Mouse (Mus musculus) liver, embryonic 12.5 days (tissue): ENCODE results near the gene Xylb. TPM values are rescaled to one million over a fixed set of nuclear protein-coding genes. Genes with fewer than 3 reads are reported as not detected.
A peak's percentile ranks its signal among the peaks of the same experiment; 100 is the strongest.

Experiments used
- ATAC-seq: fragments of 200-750 bp; cut with Nextera tagmentation; 2 replicates; pipeline ENCODE4 v1.8.0; 2017; ENCODE audit warnings: moderate number of reproducible peaks, mild to moderate bottlenecking, moderate library complexity
- H3K27ac ChIP-seq: fragments of 300-500 bp; sonication (generic); 2 replicates; pipeline ENCODE4 v1.5.1; 2016; ENCODE audit warnings: mild to moderate bottlenecking
- H3K27me3 ChIP-seq: fragments of 300-500 bp; sonication (generic); replicated peaks from 2 replicates; pipeline ENCODE4 v1.6.1; 2016; ENCODE audit warnings: mild to moderate bottlenecking, moderate library complexity
- H3K36me3 ChIP-seq: fragments of 300-500 bp; sonication (generic); 2 replicates; pipeline ENCODE4 v1.6.1; 2016; ENCODE audit warnings: mild to moderate bottlenecking, moderate library complexity
- H3K4me1 ChIP-seq: fragments of 300-500 bp; sonication (generic); 2 replicates; pipeline ENCODE4 v1.6.1; 2016
- H3K4me2 ChIP-seq: fragments of 300-500 bp; sonication (generic); 2 replicates; pipeline ENCODE4 v1.6.1; 2016; ENCODE audit warnings: mild to moderate bottlenecking, moderate library complexity
- H3K4me3 ChIP-seq: fragments of 300-500 bp; sonication (generic); 2 replicates; pipeline ENCODE4 v1.5.1; 2016; ENCODE audit warnings: mild to moderate bottlenecking, moderate library complexity
- H3K9ac ChIP-seq: fragments of 300-500 bp; sonication (generic); 2 replicates; pipeline ENCODE4 v1.6.1; 2016; ENCODE audit warnings: mild to moderate bottlenecking, moderate library complexity
- H3K9me3 ChIP-seq: fragments of 300-500 bp; sonication (generic); replicated peaks from 2 replicates; pipeline ENCODE4 v1.6.1; 2016; ENCODE audit warnings: mild to moderate bottlenecking, moderate library complexity
- WGBS: fragments of 180-500 bp; shearing (Covaris S2); methylation state at CpG from one replicate; pipeline ENCODE4 v1.1.7; 2016; ENCODE audit not compliant: insufficient replicate concordance; 5-methylcytosine and 5-hydroxymethylcytosine counted together
- polyA plus RNA-seq: library from polyadenylated mRNA; unstranded; fragments of >200 nt; fragmentation: Nextera tagmentation; extraction: Ambion mirVana; gene quantifications from 2 replicates; pipeline ENCODE4 v1.2.1, GENCODE M21; 2016

Gene Xylb
- polyA plus RNA-seq, 1 experiment from 2014 or later: 4.6 TPM

- Histone ChIP-seq H3K36me3 (no peaks in the 10 kb centered on the region), H3K4me2 (peak overlapping the region; percentile 86), H3K27me3 (peaks cover 42% of the 10 kb centered on the region), H3K27ac (no peak overlapping the region), H3K4me1 (peaks cover 37% of the 10 kb centered on the region), H3K4me3 (no peak overlapping the region), H3K9ac (no peak overlapping the region), H3K9me3 (no peaks in the 10 kb centered on the region)
- no peak for ATAC-seq
- WGBS: 50% methylated on average over 5 of the region's 5 CpGs
These were observed 46.9 kb downstream of the Xylb start for GRCm38 (mm10) chr9:119404090-119404489.

- H3K36me3 ChIP-seq: peaks cover 5% of the 10 kb centered on the region
- no peak for ATAC-seq
- H3K4me2 ChIP-seq: no peak overlapping the region
- no peak overlapping the region for H3K9ac ChIP-seq
- H3K4me1 ChIP-seq: peaks cover 26% of the 10 kb centered on the region
- H3K27me3 ChIP-seq: peaks cover 27% of the 10 kb centered on the region
- 76% methylated on average over 15 of the region's 15 CpGs for WGBS
- H3K4me3 ChIP-seq: no peak overlapping the region
- no peak overlapping the region for H3K27ac ChIP-seq
- H3K9me3 ChIP-seq: peaks cover 5% of the 10 kb centered on the region; the same call in 1 of the 2 replicates
These were observed 50.7 kb downstream of the Xylb start for GRCm38 (mm10) chr9:119407884-119408283.

- Histone ChIP-seq H3K4me3 (no peak overlapping the region), H3K27me3 (peaks cover 15% of the 10 kb centered on the region), H3K9me3 (peaks cover 11% of the 10 kb centered on the region; the same call in 1 of the 2 replicates), H3K9ac (no peak overlapping the region), H3K36me3 (peaks cover 5% of the 10 kb centered on the region), H3K4me1 (peaks cover 20% of the 10 kb centered on the region), H3K4me2 (no peak overlapping the region), H3K27ac (no peak overlapping the region)
- WGBS: 66% methylated on average over 11 of the region's 11 CpGs
- no peak for ATAC-seq
These were observed 51.9 kb downstream of the Xylb start for GRCm38 (mm10) chr9:119408898-119409664.

GRCm38 (mm10) chr9:119409864-119410263, 52.7 kb downstream of the Xylb start:
- H3K27me3 ChIP-seq: 0 out of 2 replicates have a peak, but pooled peaks cover 7% of the 10 kb centered on the region
- no peak overlapping the region for H3K4me3 ChIP-seq
- H3K36me3 ChIP-seq: peaks cover 5% of the 10 kb centered on the region
- no peak overlapping the region for H3K9ac ChIP-seq
- H3K4me2 ChIP-seq: no peak overlapping the region
- H3K9me3 ChIP-seq: peaks cover 11% of the 10 kb centered on the region; the same call in 1 of the 2 replicates
- no peak overlapping the region for H3K27ac ChIP-seq
- 68% methylated on average over 5 of the region's 5 CpGs for WGBS
- no peak for ATAC-seq
- H3K4me1 ChIP-seq: peaks cover 20% of the 10 kb centered on the region

GRCm38 (mm10) chr9:119418025-119418424, 60.8 kb downstream of the Xylb start:
- Histone ChIP-seq H3K4me1 (no peaks in the 10 kb centered on the region; the same call in 1 of the 2 replicates), H3K9me3 (peaks cover 5% of the 10 kb centered on the region; the same call in 1 of the 2 replicates), H3K4me2 (no peak overlapping the region), H3K4me3 (no peak overlapping the region), H3K27ac (no peak overlapping the region), H3K27me3 (no peaks in the 10 kb centered on the region), H3K36me3 (no peaks in the 10 kb centered on the region), H3K9ac (no peak overlapping the region)
- no peak for ATAC-seq
- WGBS: 69% methylated on average over 18 of the region's 18 CpGs

GRCm38 (mm10) chr9:119419852-119420438, 62.8 kb downstream of the Xylb start:
- WGBS: 68% methylated on average over 12 of the region's 12 CpGs
- Histone ChIP-seq H3K9ac (no peak overlapping the region), H3K9me3 (no peaks in the 10 kb centered on the region), H3K4me3 (no peak overlapping the region), H3K4me1 (peaks cover 8% of the 10 kb centered on the region), H3K27me3 (no peaks in the 10 kb centered on the region), H3K27ac (no peak overlapping the region), H3K4me2 (no peak overlapping the region), H3K36me3 (no peaks in the 10 kb centered on the region)
- no peak for ATAC-seq

- no peak overlapping the region for H3K4me2 ChIP-seq
- WGBS: 39% methylated on average over 7 of the region's 7 CpGs
- H3K9ac ChIP-seq: no peak overlapping the region
- no peak overlapping the region for H3K4me3 ChIP-seq
- H3K27me3 ChIP-seq: no peaks in the 10 kb centered on the region
- ATAC-seq: peak; percentile 36
- H3K27ac ChIP-seq: peak overlapping the region; percentile 3; the same call in 1 of the 2 replicates
- H3K9me3 ChIP-seq: no peaks in the 10 kb centered on the region
- peaks cover 24% of the 10 kb centered on the region for H3K4me1 ChIP-seq
- H3K36me3 ChIP-seq: peaks cover 4% of the 10 kb centered on the region; the same call in 1 of the 2 replicates
These were observed 68.2 kb downstream of the Xylb start for GRCm38 (mm10) chr9:119425217-119425975.

GRCm38 (mm10) chr9:119425976-119426415, 68.8 kb downstream of the Xylb start:
- Histone ChIP-seq H3K9me3 (no peaks in the 10 kb centered on the region), H3K9ac (no peak overlapping the region), H3K36me3 (peaks cover 4% of the 10 kb centered on the region; the same call in 1 of the 2 replicates), H3K27ac (no peak overlapping the region), H3K4me2 (no peak overlapping the region), H3K27me3 (no peaks in the 10 kb centered on the region), H3K4me1 (peaks cover 24% of the 10 kb centered on the region), H3K4me3 (no peak overlapping the region)
- no peak for ATAC-seq
- WGBS: 79% methylated on average over 13 of the region's 13 CpGs

- WGBS: 77% methylated on average over 7 of the region's 7 CpGs
- no peak overlapping the region for H3K4me2 ChIP-seq
- no peaks in the 10 kb centered on the region for H3K9me3 ChIP-seq
- no peak overlapping the region for H3K9ac ChIP-seq
- H3K36me3 ChIP-seq: peaks cover 4% of the 10 kb centered on the region; the same call in 1 of the 2 replicates
- no peak for ATAC-seq
- peaks cover 24% of the 10 kb centered on the region for H3K4me1 ChIP-seq
- no peaks in the 10 kb centered on the region for H3K27me3 ChIP-seq
- no peak overlapping the region for H3K4me3 ChIP-seq
- no peak overlapping the region for H3K27ac ChIP-seq
These were observed 69.3 kb downstream of the Xylb start for GRCm38 (mm10) chr9:119426483-119426882.

- no peaks in the 10 kb centered on the region for H3K27me3 ChIP-seq
- H3K9ac ChIP-seq: no peak overlapping the region
- 45% methylated on average over 7 of the region's 7 CpGs for WGBS
- peak; percentile 54 for ATAC-seq
- H3K4me3 ChIP-seq: no peak overlapping the region
- peaks cover 12% of the 10 kb centered on the region for H3K4me1 ChIP-seq
- H3K36me3 ChIP-seq: peaks cover 32% of the 10 kb centered on the region
- no peak overlapping the region for H3K27ac ChIP-seq
- H3K9me3 ChIP-seq: no peaks in the 10 kb centered on the region
- H3K4me2 ChIP-seq: no peak overlapping the region
These were observed 73.1 kb downstream of the Xylb start for GRCm38 (mm10) chr9:119430311-119430710.

- WGBS: 33% methylated on average over 2 of the region's 2 CpGs
- peaks cover 10% of the 10 kb centered on the region; the same call in 1 of the 2 replicates for H3K4me1 ChIP-seq
- peaks cover 29% of the 10 kb centered on the region for H3K36me3 ChIP-seq
- no peak overlapping the region for H3K9ac ChIP-seq
- no peaks in the 10 kb centered on the region for H3K9me3 ChIP-seq
- no peak overlapping the region for H3K27ac ChIP-seq
- H3K4me2 ChIP-seq: no peak overlapping the region
- H3K4me3 ChIP-seq: no peak overlapping the region
- H3K27me3 ChIP-seq: no peaks in the 10 kb centered on the region
- no peak for ATAC-seq
These were observed 78.7 kb downstream of the Xylb start for GRCm38 (mm10) chr9:119435855-119436254.
